Mouse (Mus musculus) yolk sac, embryonic 10.5 days (tissue): ENCODE results near the gene Clrn3.
"Not testable (repeated sequence)": the region's sequence is repeated elsewhere in the genome, so short reads cannot be mapped to it uniquely, and the experiment has no call there.

Experiments
- DNase-seq: peaks from one replicate; pipeline ENCODE4 v3.0.0-alpha.2; 2017; ENCODE audit warnings: low spot score

Gene Clrn3

GRCm38 (mm10) chr7:135535908-135536307 lies 7.5 kb upstream of the Clrn3 start:
- no peak for DNase-seq

- peak; percentile 6 for DNase-seq
Observed at GRCm38 (mm10) chr7:135534548-135535189, 6.2 kb upstream of the Clrn3 start.

GRCm38 (mm10) chr7:135529068-135529467 lies 614 bp upstream of the Clrn3 start:
- DNase-seq, result no peak

GRCm38 (mm10) chr7:135527169-135527568 lies 1.3 kb downstream of the Clrn3 start:
- DNase-seq, result no peak

- DNase-seq, result no peak
Observed at GRCm38 (mm10) chr7:135526574-135527152, 1.8 kb downstream of the Clrn3 start.

- DNase-seq, result peak; percentile 10
Observed at GRCm38 (mm10) chr7:135524424-135524967, 4.0 kb downstream of the Clrn3 start.

GRCm38 (mm10) chr7:135523981-135524380 lies 4.5 kb downstream of the Clrn3 start:
- DNase-seq, result no peak

- DNase-seq, result peak; percentile 75
Observed at GRCm38 (mm10) chr7:135521755-135522512, 6.5 kb downstream of the Clrn3 start.

- no peak for DNase-seq
Observed at GRCm38 (mm10) chr7:135520241-135520640, 8.2 kb downstream of the Clrn3 start.

GRCm38 (mm10) chr7:135517191-135517590 lies 11.3 kb downstream of the Clrn3 start:
- no peak for DNase-seq

- DNase-seq, result no peak
Observed at GRCm38 (mm10) chr7:135511723-135512122, 16.7 kb downstream of the Clrn3 start.

GRCm38 (mm10) chr7:135510431-135510830 lies 18.0 kb downstream of the Clrn3 start:
- no peak for DNase-seq

- DNase-seq, result no peak
Observed at GRCm38 (mm10) chr7:135509272-135509671, 19.2 kb downstream of the Clrn3 start.

GRCm38 (mm10) chr7:135508602-135509001 lies 19.9 kb downstream of the Clrn3 start:
- no peak for DNase-seq

- DNase-seq, result not testable (repeated sequence)
Observed at GRCm38 (mm10) chr7:135506506-135506905, 21.9 kb downstream of the Clrn3 start.

GRCm38 (mm10) chr7:135499403-135499802 lies 29.1 kb downstream of the Clrn3 start:
- DNase-seq, result no peak

- no peak for DNase-seq
Observed at GRCm38 (mm10) chr7:135498565-135499186, 29.8 kb downstream of the Clrn3 start.

- DNase-seq, result no peak
Observed at GRCm38 (mm10) chr7:135495303-135495702, 33.2 kb downstream of the Clrn3 start.

- no peak for DNase-seq
Observed at GRCm38 (mm10) chr7:135490500-135490886, 38.0 kb downstream of the Clrn3 start.

- no peak for DNase-seq
Observed at GRCm38 (mm10) chr7:135489724-135490499, 38.5 kb downstream of the Clrn3 start.

- DNase-seq, result no peak
Observed at GRCm38 (mm10) chr7:135488214-135488810, 40.1 kb downstream of the Clrn3 start.
